Mouse (Mus musculus): ENCODE data around the gene Hoxa9. TPM values are rescaled to one million over a fixed set of nuclear protein-coding genes. Genes with fewer than 3 reads are reported as not detected.

Gene Hoxa9
- total RNA-seq, 1 experiment: 1.4 TPM

GRCm38 (mm10) chr6:52224895-52225611, 5.8 kb downstream of the Hoxa9 start:
- Histone ChIP-seq H3K9ac (ENCODE audit: insufficient read depth, low read depth, low read length, poor library complexity, severe bottlenecking) (no peak overlapping the region), H3K4me3 (ENCODE audit: insufficient read depth in 1 of 2, low read depth in 1 of 2, low read length in 2 of 2, poor library complexity in 1 of 2, severe bottlenecking in 1 of 2) (peak overlapping the region in 1 of 2 experiments; percentile 27; a peak in 1 of 4 replicates), H3K27ac (ENCODE audit: insufficient read depth, low read depth, low read length, poor library complexity, severe bottlenecking) (no peak overlapping the region), H3K9me3 (ENCODE audit: control insufficient read depth, insufficient read depth, low read depth, low read length) (no peaks in the 10 kb centered on the region), H3K36me3 (ENCODE audit: control insufficient read depth, insufficient read depth, low read length, poor library complexity, severe bottlenecking) (no peaks in the 10 kb centered on the region), H3K4me1 (ENCODE audit: control insufficient read depth in 2 of 2, insufficient read depth in 2 of 2, low read length in 2 of 2, poor library complexity in 1 of 2) (peaks cover 0 to 9% of the 10 kb centered on the region in 2 experiments; a peak in 1 of 4 replicates)
- no peak for TF ChIP-seq MAFK (IDR thresholded peaks at IDR 0.05; ENCODE audit: insufficient read depth, low read depth, low read length)
- no peak for TF ChIP-seq HCFC1 (IDR thresholded peaks at IDR 0.05; ENCODE audit: borderline replicate concordance, insufficient read depth, low read length)
- no peak for TF ChIP-seq ZC3H11A (IDR thresholded peaks at IDR 0.05; ENCODE audit: borderline replicate concordance, low read depth, low read length)
- no peak for TF ChIP-seq ZNF384 (IDR thresholded peaks at IDR 0.05; ENCODE audit: low read depth, low read length)
- TF ChIP-seq CHD2 (IDR thresholded peaks at IDR 0.05; ENCODE audit: low read depth, low read length): no peak
- no peak for DNase-seq (ENCODE audit: low read depth, low spot score)
- in situ Hi-C loops (cut with MboI; ENCODE audit: low sequenced_read_pairs in 2 of 2, unreplicated experiment in 2 of 2): loop anchor here (10.0 to 25.0 kb wide), 4 partner anchors 60 to 1050 kb away; partner anchors contain the start of gene Hoxa2 (in 2 of the 2)

GRCm38 (mm10) chr6:52223939-52224760, 6.7 kb downstream of the Hoxa9 start:
- Histone ChIP-seq H3K27ac (ENCODE audit: insufficient read depth, low read depth, low read length, poor library complexity, severe bottlenecking) (no peak overlapping the region), H3K4me3 (ENCODE audit: insufficient read depth in 1 of 2, low read depth in 1 of 2, low read length in 2 of 2, poor library complexity in 1 of 2, severe bottlenecking in 1 of 2) (no peak overlapping the region), H3K4me1 (ENCODE audit: control insufficient read depth in 2 of 2, insufficient read depth in 2 of 2, low read length in 2 of 2, poor library complexity in 1 of 2) (peaks cover 0 to 7% of the 10 kb centered on the region in 2 experiments; a peak in 1 of 4 replicates), H3K9me3 (ENCODE audit: control insufficient read depth, insufficient read depth, low read depth, low read length) (no peaks in the 10 kb centered on the region), H3K9ac (ENCODE audit: insufficient read depth, low read depth, low read length, poor library complexity, severe bottlenecking) (no peak overlapping the region), H3K36me3 (ENCODE audit: control insufficient read depth, insufficient read depth, low read length, poor library complexity, severe bottlenecking) (no peaks in the 10 kb centered on the region)
- in situ Hi-C loops (cut with MboI; ENCODE audit: low sequenced_read_pairs in 2 of 2, unreplicated experiment in 2 of 2): loop anchor here (10.0 to 25.0 kb wide), 4 partner anchors 59 to 1049 kb away; partner anchors contain the start of gene Hoxa2 (in 2 of the 2)
- no peak for DNase-seq (ENCODE audit: low read depth, low spot score)
- TF ChIP-seq HCFC1 (IDR thresholded peaks at IDR 0.05; ENCODE audit: borderline replicate concordance, insufficient read depth, low read length) (no peak), ZC3H11A (IDR thresholded peaks at IDR 0.05; ENCODE audit: borderline replicate concordance, low read depth, low read length) (no peak), MAFK (IDR thresholded peaks at IDR 0.05; ENCODE audit: insufficient read depth, low read depth, low read length) (no peak), ZNF384 (IDR thresholded peaks at IDR 0.05; ENCODE audit: low read depth, low read length) (no peak), CHD2 (IDR thresholded peaks at IDR 0.05; ENCODE audit: low read depth, low read length) (no peak)

GRCm38 (mm10) chr6:52222729-52223128, 8.2 kb downstream of the Hoxa9 start:
- Histone ChIP-seq H3K36me3 (ENCODE audit: control insufficient read depth, insufficient read depth, low read length, poor library complexity, severe bottlenecking) (no peaks in the 10 kb centered on the region), H3K9me3 (ENCODE audit: control insufficient read depth, insufficient read depth, low read depth, low read length) (no peaks in the 10 kb centered on the region), H3K4me3 (ENCODE audit: insufficient read depth in 1 of 2, low read depth in 1 of 2, low read length in 2 of 2, poor library complexity in 1 of 2, severe bottlenecking in 1 of 2) (no peak overlapping the region), H3K9ac (ENCODE audit: insufficient read depth, low read depth, low read length, poor library complexity, severe bottlenecking) (no peak overlapping the region), H3K4me1 (ENCODE audit: control insufficient read depth in 2 of 2, insufficient read depth in 2 of 2, low read length in 2 of 2, poor library complexity in 1 of 2) (peaks cover 0 to 7% of the 10 kb centered on the region in 2 experiments; a peak in 1 of 4 replicates), H3K27ac (ENCODE audit: insufficient read depth, low read depth, low read length, poor library complexity, severe bottlenecking) (no peak overlapping the region)
- TF ChIP-seq MAFK (IDR thresholded peaks at IDR 0.05; ENCODE audit: insufficient read depth, low read depth, low read length) (no peak), ZNF384 (IDR thresholded peaks at IDR 0.05; ENCODE audit: low read depth, low read length) (no peak), CHD2 (IDR thresholded peaks at IDR 0.05; ENCODE audit: low read depth, low read length) (no peak), ZC3H11A (IDR thresholded peaks at IDR 0.05; ENCODE audit: borderline replicate concordance, low read depth, low read length) (no peak), HCFC1 (IDR thresholded peaks at IDR 0.05; ENCODE audit: borderline replicate concordance, insufficient read depth, low read length) (no peak)
- DNase-seq (ENCODE audit: low read depth, low spot score): no peak
- in situ Hi-C loops (cut with MboI; ENCODE audit: low sequenced_read_pairs in 2 of 2, unreplicated experiment in 2 of 2): loop anchor here (10.0 to 25.0 kb wide), 4 partner anchors 58 to 1048 kb away; partner anchors contain the start of gene Hoxa2 (in 2 of the 2)

- H3K4me3 ChIP-seq (ENCODE audit: insufficient read depth in 1 of 2, low read depth in 1 of 2, low read length in 2 of 2, poor library complexity in 1 of 2, severe bottlenecking in 1 of 2): peak overlapping the region in 1 of 2 experiments; percentile 32; a peak in 1 of 4 replicates
- no peaks in the 10 kb centered on the region for H3K9me3 ChIP-seq (ENCODE audit: control insufficient read depth, insufficient read depth, low read depth, low read length)
- in situ Hi-C loops (cut with MboI; ENCODE audit: low sequenced_read_pairs in 2 of 2, unreplicated experiment in 2 of 2): loop anchor here (10.0 to 25.0 kb wide), 4 partner anchors 57 to 1047 kb away; partner anchors contain the start of gene Hoxa2 (in 2 of the 2)
These were observed 8.8 kb downstream of the Hoxa9 start for GRCm38 (mm10) chr6:52221993-52222685.

More at GRCm38 (mm10) chr6:52221993-52222685, 8.8 kb downstream of the Hoxa9 start:
- H3K36me3 ChIP-seq (ENCODE audit: control insufficient read depth, insufficient read depth, low read length, poor library complexity, severe bottlenecking): no peaks in the 10 kb centered on the region
- peaks cover 0 to 7% of the 10 kb centered on the region in 2 experiments; a peak in 1 of 4 replicates for H3K4me1 ChIP-seq (ENCODE audit: control insufficient read depth in 2 of 2, insufficient read depth in 2 of 2, low read length in 2 of 2, poor library complexity in 1 of 2)
- no peak for TF ChIP-seq HCFC1 (IDR thresholded peaks at IDR 0.05; ENCODE audit: borderline replicate concordance, insufficient read depth, low read length)
- no peak for TF ChIP-seq CHD2 (IDR thresholded peaks at IDR 0.05; ENCODE audit: low read depth, low read length)
- no peak for TF ChIP-seq MAFK (IDR thresholded peaks at IDR 0.05; ENCODE audit: insufficient read depth, low read depth, low read length)
- TF ChIP-seq ZC3H11A (IDR thresholded peaks at IDR 0.05; ENCODE audit: borderline replicate concordance, low read depth, low read length): no peak
- TF ChIP-seq ZNF384 (IDR thresholded peaks at IDR 0.05; ENCODE audit: low read depth, low read length): no peak
- DNase-seq (ENCODE audit: low read depth, low spot score): no peak
- no peak overlapping the region for H3K27ac ChIP-seq (ENCODE audit: insufficient read depth, low read depth, low read length, poor library complexity, severe bottlenecking)
- H3K9ac ChIP-seq (ENCODE audit: insufficient read depth, low read depth, low read length, poor library complexity, severe bottlenecking): no peak overlapping the region
